Mouse (Mus musculus) ES-Bruce4 (cell line): ENCODE results near the gene Txk. TPM values are rescaled to one million over a fixed set of nuclear protein-coding genes. Genes with fewer than 3 reads are reported as not detected.

Experiments
- H3K27ac ChIP-seq: 2 replicates; pipeline ENCODE4 v1.5.1; 2012; ENCODE audit warnings: low read length, inconsistent platforms; ENCODE audit not compliant: insufficient read depth
- H3K27me3 ChIP-seq: 2 replicates; pipeline ENCODE4 v1.6.1; 2012; ENCODE audit warnings: mild to moderate bottlenecking, low read length, inconsistent platforms; ENCODE audit not compliant: control insufficient read depth, poor library complexity, insufficient read depth, severe bottlenecking
- H3K36me3 ChIP-seq: 2 replicates; pipeline ENCODE4 v1.6.1; 2012; ENCODE audit warnings: inconsistent platforms, mild to moderate bottlenecking, low read length, moderate library complexity; ENCODE audit not compliant: control insufficient read depth, poor library complexity, insufficient read depth, severe bottlenecking
- H3K4me1 ChIP-seq: one replicate; pipeline ENCODE4 v1.8.1; 2011; ENCODE audit warnings: low read length; ENCODE audit not compliant: control insufficient read depth, insufficient read depth
- H3K4me3 ChIP-seq: 2 replicates; pipeline ENCODE4 v1.5.1; 2011; ENCODE audit warnings: low read depth, mild to moderate bottlenecking, low read length
- H3K9ac ChIP-seq: 2 replicates; pipeline ENCODE4 v1.6.1; 2012; ENCODE audit warnings: low read depth, mild to moderate bottlenecking, inconsistent platforms; ENCODE audit not compliant: poor library complexity, severe bottlenecking
- H3K9me3 ChIP-seq: replicated peaks from 2 replicates; pipeline ENCODE4 v1.6.1; 2012; ENCODE audit warnings: mild to moderate bottlenecking, low read length, inconsistent platforms; ENCODE audit not compliant: control insufficient read depth, poor library complexity, insufficient read depth, severe bottlenecking
- CTCF ChIP-seq: IDR thresholded peaks from one replicate; pipeline ENCODE4 v1.8.1; 2011; ENCODE audit warnings: low read depth, low read length
- EP300 ChIP-seq: IDR thresholded peaks from 2 replicates; pipeline ENCODE4 v1.6.1; 2011; ENCODE audit warnings: low read depth, low read length; ENCODE audit not compliant: insufficient read depth
- POLR2A ChIP-seq: IDR thresholded peaks from one replicate; pipeline ENCODE4 v1.8.1; 2011; ENCODE audit warnings: low read length; ENCODE audit not compliant: insufficient read depth
- polyA plus RNA-seq: library from polyadenylated mRNA; stranded (reverse); fragments of >200 nt; gene quantifications from 2 replicates; pipeline ENCODE4 v1.2.4, GENCODE M21; 2011; ENCODE audit warnings: low read depth; ENCODE audit not compliant: missing spikeins, insufficient read depth, insufficient read length

Txk gene
- polyA plus RNA-seq, 1 experiment: not detected

DNA sequence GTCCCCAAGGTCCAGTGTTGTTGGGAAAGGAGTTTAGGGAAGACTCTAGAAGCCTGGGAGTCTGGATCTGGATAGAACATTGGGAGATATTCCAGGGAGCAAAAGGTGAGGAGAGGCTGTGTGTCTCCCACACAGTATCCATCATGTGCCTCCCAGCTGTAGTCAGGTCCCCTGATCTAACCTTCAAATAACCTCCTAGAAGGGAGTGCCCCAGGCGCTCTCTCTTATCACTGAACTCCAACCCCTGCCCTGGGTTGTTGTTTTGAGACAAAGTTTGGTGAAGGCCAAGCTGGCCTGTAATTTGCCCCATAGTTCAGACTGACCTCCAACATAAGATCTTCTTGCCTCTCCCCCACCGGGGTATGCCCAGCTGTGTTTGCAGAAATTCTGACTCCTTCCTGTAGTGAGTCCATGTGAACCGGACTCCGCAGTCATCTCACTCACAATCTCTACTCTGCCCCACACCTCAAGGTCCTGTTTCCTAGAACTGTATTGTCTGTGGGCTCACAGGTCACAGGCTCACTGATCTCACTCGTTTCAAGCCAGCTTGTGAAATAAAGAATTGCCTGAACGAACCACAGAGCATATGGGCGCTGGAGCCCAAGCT, 3.8 kb downstream of the Txk start:
- Histone ChIP-seq H3K27ac (no peak overlapping the region), H3K4me3 (no peak overlapping the region)
- TF ChIP-seq CTCF: no peak

DNA sequence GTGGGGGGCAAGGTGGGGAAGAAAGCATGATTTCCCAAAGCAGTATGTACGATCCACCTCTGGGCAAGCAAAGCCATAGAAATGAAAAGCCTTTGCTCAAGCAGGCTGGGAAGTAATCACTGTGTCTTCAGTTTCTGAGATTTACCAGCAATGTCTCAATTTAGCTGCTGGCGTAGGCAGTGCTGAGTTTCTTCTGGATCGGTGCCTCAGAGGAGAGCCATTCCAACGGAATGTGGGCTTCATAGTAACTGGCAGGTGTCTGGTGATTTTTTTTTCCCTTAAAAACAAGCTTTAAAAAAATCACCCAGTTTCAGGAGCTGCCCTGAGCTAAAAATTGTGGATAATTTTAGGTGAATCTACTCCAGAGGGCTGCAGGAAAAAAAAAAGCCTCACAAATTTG, 5.2 kb downstream of the Txk start:
- Histone ChIP-seq H3K27ac (no peak overlapping the region), H3K4me1 (no peaks in the 10 kb centered on the region), H3K9me3 (no peaks in the 10 kb centered on the region), H3K9ac (no peak overlapping the region), H3K4me3 (no peak overlapping the region), H3K36me3 (no peaks in the 10 kb centered on the region), H3K27me3 (no peaks in the 10 kb centered on the region)
- TF ChIP-seq EP300 (no peak), POLR2A (no peak), CTCF (no peak)

More for the DNA sequence above, 3.8 kb downstream of the Txk start:
- Histone ChIP-seq H3K27me3 (no peaks in the 10 kb centered on the region), H3K4me1 (no peaks in the 10 kb centered on the region), H3K36me3 (no peaks in the 10 kb centered on the region), H3K9me3 (no peaks in the 10 kb centered on the region), H3K9ac (no peak overlapping the region)

DNA sequence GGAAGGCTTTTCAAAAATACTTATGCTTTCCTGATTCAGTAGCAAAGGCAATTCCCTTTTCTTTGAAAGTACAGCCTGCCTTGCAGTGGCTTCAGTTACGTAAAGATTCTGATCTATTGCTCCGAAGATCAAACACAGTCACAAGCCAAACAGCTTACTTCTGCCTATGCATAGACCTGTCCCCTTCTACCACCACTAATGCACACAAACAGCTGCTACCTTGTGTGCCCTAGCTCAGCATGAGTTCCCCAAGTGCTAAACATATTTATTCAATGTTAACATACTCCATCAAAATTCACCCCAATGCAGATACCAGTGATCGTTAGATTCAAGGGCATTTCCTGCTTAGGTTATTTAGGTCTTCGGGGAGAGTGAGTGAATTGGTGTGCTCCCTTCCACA, 6.1 kb downstream of the Txk start:
- Histone ChIP-seq H3K27ac (no peak overlapping the region), H3K36me3 (no peaks in the 10 kb centered on the region), H3K4me3 (no peak overlapping the region), H3K9me3 (no peaks in the 10 kb centered on the region), H3K9ac (no peak overlapping the region), H3K4me1 (no peaks in the 10 kb centered on the region), H3K27me3 (no peaks in the 10 kb centered on the region)
- TF ChIP-seq EP300 (no peak), CTCF (no peak), POLR2A (no peak)

- TF ChIP-seq EP300 (no peak), POLR2A (no peak), CTCF (no peak)
- H3K27me3 ChIP-seq: no peaks in the 10 kb centered on the region
- no peaks in the 10 kb centered on the region for H3K4me1 ChIP-seq
- no peak overlapping the region for H3K27ac ChIP-seq
- no peak overlapping the region for H3K9ac ChIP-seq
- H3K4me3 ChIP-seq: no peak overlapping the region
- H3K9me3 ChIP-seq: no peaks in the 10 kb centered on the region
- H3K36me3 ChIP-seq: no peaks in the 10 kb centered on the region
These were observed 9.5 kb downstream of the Txk start for GRCm38 (mm10) chr5:72743103-72743502.

GRCm38 (mm10) chr5:72736868-72737267, 15.7 kb downstream of the Txk start:
- Histone ChIP-seq H3K9me3 (no peaks in the 10 kb centered on the region), H3K27me3 (no peaks in the 10 kb centered on the region), H3K4me1 (no peaks in the 10 kb centered on the region), H3K27ac (no peak overlapping the region), H3K9ac (no peak overlapping the region), H3K4me3 (no peak overlapping the region), H3K36me3 (no peaks in the 10 kb centered on the region)
- no peak for TF ChIP-seq POLR2A

DNA sequence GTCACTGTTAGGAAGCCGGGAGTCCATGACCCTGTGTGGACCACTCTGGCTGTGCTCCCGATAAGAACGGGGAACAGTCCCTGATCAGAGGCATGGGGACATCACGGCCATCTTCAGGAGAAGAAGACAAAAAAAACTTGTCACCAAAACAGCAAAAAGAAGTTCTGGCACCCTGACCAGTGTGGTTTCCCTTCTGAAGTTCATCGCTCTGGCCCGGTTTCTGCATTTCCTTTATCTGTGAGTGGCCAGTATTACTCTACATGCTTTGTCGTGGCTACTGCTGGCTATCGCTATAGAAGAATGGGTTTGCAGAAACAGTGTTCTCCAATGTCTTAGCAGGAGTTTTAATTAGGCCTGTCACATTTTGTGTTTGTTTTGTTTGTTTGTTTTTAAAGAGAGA, 16.1 kb downstream of the Txk start:
- no peaks in the 10 kb centered on the region for H3K27me3 ChIP-seq
- H3K4me1 ChIP-seq: no peaks in the 10 kb centered on the region
- H3K36me3 ChIP-seq: no peaks in the 10 kb centered on the region
- no peak overlapping the region for H3K9ac ChIP-seq
- H3K4me3 ChIP-seq: no peak overlapping the region
- H3K27ac ChIP-seq: no peak overlapping the region
- TF ChIP-seq EP300 (no peak), POLR2A (no peak), CTCF (no peak)
- H3K9me3 ChIP-seq: no peaks in the 10 kb centered on the region

GRCm38 (mm10) chr5:72735763-72736162, 16.8 kb downstream of the Txk start:
- no peak for TF ChIP-seq CTCF
- no peak for TF ChIP-seq EP300
- TF ChIP-seq POLR2A: no peak
- Histone ChIP-seq H3K9me3 (no peaks in the 10 kb centered on the region), H3K36me3 (no peaks in the 10 kb centered on the region), H3K27me3 (no peaks in the 10 kb centered on the region), H3K27ac (no peak overlapping the region), H3K9ac (no peak overlapping the region), H3K4me3 (no peak overlapping the region), H3K4me1 (no peaks in the 10 kb centered on the region)
